Mouse (Mus musculus): ENCODE data around the gene Klk6.

Gene Klk6

DNA sequence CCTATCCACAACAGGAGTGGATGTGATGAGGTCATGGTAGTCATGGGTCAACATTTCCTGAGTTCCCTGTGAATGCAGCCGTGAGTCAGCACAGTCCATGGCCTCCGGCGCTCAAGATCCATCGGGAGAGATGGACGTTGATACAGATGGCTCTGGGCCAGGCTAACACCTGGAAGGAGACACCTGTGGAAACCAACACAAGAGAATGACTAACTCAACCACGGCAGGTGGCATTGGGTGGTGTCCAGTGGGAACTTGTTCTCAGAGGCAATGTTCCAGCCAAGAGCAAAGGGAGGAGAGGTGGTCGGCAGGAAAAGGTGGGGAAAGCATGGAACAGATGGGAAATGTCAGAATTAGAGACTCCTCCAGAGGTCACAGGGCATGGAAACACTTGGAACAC, 2.7 kb upstream of the Klk6 start:
- no peak for DNase-seq (ENCODE audit: low read depth)

DNA sequence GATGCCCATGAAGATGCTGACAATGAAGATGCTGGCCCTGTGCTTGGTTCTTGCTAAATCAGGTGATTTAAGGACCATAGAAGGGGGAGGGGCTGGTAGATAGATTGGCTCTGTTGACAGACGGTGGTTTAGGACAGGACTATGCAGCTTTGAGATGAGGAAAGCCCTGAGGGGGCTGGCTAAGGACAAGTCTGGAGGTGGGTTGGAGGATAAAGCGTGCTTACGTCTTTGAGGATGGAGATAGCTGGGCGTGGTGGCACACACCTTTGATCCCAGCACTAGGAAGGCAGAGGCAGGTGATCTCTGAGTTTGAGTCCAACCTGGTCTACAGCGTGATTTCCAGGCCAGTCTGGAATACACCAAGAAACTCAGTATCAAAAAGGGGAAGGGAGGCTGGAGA, 1.8 kb downstream of the Klk6 start:
- no peak for DNase-seq (ENCODE audit: low read depth)

DNA sequence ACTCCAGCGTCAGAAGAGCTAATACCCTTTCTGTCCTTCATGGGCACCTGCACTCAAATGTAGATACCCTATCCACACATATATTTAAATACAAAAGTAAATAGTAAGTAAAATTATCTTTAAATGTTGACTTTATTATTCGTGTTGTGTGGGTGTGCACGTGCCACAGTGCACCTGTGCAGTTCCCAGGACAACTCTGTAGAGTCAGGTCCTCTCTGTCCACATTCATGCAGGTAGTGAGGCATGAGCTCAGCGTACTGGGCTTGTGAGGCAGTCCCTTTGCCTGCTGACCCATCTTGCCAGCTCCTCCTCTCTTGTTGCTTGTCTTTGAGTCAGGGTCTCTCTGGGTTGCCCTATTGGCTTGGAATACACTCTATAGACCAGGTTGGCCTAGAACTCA, 3.4 kb downstream of the Klk6 start:
- no peak for DNase-seq (ENCODE audit: low read depth)

DNA sequence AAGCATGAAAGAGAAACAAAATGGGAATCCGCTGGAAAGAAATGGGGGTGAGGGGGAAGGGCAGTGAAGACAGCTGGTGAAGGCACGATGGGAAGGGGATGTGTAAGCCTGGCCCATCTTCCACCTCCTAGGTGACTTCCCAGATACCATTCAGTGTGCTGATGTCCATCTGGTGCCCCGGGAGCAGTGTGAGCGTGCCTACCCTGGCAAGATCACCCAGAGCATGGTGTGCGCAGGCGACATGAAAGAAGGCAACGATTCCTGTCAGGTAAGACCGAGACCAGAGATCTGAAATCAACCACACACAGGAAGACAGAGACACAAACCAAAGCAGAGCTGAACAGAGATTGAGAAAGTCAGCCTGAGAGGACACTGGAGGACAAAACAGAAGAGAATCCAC, 4.7 kb downstream of the Klk6 start:
- DNase-seq (ENCODE audit: low read depth): no peak

DNA sequence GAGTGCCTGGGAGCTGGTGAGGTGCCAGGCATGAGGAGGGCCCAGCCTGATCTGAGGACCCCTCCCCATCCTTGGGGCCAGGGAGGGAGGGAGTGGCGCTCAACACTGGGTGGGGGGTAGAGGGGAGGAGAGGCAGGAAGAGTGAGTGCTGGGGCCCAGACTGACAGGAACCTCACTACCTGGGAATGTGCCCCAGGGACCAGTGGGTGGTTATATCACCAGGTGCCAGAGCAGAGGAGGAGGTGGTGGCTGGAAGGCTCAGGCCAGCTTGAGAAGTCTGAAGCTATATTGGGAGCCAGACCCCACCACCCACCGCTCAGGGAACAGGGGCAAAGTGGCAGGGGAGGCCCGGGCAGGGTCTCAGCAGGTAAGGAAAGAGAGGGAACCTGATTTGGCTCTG, 17.4 kb downstream of the Klk6 start, which contains the start of gene Klk5:
Gene Klk5 (plus strand): TSS at position 271 of the 400 bp plus-strand sequence.
- DNase-seq (ENCODE audit: low read depth): no peak

DNA sequence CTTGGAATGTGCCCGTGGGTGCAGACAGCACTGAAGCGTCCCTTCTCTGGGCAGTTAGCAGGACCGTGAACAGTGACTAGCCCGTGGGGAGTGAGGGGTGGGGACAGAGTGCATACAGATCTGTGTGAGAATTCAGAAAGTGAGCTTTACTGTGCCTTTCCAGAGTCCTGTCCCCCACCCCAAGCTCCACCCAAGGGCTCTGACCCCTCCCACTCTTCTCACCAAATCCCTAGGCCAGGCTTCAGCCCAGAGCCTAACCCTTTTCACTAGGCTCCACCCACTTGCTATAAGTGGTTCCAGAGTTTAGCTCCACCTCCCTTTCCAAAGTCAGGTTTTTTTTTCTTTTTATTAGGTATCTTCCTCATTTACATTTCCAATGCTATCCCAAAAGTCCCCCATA, 19.5 kb downstream of the Klk6 start:
- DNase-seq (ENCODE audit: low read depth): no peak

DNA sequence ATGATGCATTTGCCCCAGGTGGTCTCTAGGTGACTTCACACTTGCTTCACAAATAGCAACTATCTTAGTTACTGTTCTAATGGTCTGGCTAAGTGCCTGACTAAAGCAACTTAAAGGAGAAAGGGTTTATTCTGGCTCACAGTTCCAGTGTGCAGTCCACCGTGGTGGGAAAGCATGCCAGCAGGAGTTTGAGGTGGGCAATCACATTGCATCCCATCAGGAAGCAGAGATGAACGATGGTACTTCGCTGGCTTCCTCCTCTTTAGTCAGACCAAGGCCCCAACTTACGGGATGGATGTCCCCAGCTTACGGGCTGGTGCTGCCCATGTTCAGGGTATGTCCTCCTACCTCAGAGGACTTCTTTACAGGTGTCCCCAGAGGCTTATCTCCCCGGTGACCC, 27.3 kb downstream of the Klk6 start:
- DNase-seq (ENCODE audit: low read depth): no peak

DNA sequence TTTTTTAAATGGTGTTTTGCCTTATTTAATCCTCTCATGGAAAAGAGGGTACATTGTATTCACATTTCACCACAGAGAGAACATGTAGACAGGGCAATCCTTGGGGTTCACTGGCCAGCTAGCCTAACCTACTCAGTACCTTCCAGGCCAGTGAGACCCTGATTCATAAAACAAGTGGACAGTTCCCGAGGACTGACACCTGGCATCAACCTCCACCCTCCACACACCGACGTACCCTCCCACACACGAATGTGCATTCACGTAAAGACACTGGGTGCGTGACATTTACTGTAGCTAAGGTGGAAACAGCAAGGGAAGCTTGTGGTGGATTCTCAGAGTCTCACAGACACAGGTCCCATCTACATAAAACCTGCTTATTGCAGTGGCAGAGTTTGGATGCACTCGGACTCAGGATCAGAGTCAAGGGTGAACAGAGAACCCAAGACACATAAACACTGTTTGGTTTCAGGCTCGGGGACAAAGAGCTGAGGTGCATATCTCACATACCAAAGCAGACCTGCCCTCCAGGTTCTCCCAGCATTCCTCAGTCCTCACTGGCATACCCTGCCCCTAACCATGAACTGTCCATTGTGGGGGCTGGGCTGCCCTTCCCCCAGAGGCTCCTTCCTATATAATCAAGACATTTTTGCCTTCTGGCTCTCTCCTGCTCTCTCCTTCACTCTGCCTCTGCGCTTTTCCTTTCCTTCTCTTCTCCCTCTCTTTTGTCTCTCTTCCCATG, 30.5 kb downstream of the Klk6 start:
- no peak for DNase-seq (ENCODE audit: low read depth)

DNA sequence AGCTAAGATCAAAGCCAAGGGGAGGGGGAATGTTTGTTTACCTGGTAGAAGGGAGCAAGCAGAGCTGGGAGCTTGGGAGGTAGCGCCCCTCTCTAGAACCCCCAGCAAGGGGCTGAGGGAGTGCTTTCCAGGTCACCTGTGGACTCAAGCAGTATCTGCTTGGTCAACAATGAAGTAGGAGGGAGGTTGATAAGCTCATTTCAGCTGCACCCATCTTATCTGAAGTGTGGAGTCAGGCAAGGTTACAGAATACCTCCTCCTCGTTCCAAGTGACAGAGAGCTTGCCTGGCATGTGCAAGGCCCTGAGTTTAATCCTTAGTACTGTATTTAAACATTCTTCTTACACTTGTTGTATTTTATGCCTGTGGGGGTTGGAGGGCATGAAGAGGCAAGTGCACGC, 31.4 kb downstream of the Klk6 start:
- DNase-seq (ENCODE audit: low read depth): no peak

DNA sequence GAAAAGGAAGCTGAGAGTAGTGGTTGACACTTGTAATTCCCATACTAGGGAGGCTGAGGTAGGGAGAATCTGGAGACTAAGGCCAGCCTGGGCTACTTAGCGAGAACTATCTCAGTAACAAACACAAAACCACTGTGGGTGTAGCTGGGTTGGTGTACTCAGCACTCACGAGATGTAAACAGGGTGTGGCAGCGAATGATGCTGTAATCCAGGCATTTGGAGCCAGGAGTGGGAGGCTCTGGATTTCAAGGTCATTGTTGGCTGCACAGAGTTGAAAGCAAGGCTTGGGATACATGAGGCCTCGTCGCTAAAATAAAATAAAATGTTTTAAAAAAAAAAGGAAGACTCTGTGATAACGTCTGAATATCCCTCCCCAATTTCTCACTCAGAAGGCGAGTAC, 32.0 kb downstream of the Klk6 start:
- DNase-seq (ENCODE audit: low read depth): no peak

DNA sequence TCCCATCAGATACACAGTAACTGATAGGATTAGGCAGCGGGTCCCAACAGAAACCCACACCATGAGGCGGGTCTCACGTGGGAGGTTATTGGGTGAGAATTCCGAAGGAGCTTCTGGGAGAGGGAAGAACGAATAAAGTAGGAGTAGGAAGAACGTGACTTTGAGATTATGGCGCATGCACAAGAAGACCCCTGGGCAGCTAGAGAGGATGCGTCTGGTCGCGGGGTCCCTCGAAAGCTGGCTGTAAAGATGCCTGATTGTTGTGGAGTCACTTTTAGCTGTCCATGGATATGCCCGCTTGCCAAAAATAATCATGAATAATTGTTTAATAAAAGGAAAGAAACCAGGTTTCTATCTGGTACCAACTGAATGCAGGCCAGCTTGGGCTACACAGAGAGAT, 33.2 kb downstream of the Klk6 start:
- no peak for DNase-seq (ENCODE audit: low read depth)

DNA sequence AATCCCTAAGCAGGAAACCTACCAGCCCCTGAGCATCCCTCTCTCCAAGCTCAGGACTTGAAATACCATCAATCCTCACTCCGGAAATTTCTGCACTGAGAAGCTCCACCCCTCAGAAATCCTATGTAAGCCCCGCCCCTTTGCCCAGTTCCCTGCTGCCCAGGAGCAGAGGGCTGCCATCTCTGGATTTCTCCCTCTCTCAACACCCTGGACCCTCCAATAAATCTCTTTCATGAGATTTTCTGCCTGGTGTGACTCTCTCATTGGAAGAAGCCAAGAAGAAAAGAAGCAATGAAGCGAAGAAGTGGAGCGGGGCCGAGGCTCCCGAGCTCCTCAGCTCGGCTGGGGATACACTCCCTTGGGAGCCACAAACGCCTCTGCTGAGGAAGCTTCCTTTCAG, 36.1 kb downstream of the Klk6 start:
- no peak for DNase-seq (ENCODE audit: low read depth)

DNA sequence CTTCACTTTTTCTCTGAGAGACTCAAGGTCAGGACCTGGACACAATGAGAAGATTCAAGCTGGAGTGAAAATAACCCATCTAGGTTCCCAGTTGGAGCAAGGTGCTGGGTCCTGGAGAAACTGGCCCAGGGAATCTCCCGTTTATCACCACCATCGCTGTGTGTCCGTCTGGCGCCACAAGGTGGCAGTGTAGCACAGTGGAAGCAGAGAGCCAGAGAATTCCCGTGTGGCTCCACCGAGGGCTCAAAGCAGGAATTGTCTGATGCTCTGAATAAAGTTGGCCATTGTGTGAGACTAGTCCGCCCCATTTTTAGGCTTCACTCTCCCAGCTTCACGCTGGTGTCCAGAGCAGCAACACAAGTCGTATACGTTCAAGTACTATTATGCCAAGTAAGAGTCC, 48.9 kb downstream of the Klk6 start:
- peak; percentile 31 for DNase-seq (ENCODE audit: low read depth)

DNA sequence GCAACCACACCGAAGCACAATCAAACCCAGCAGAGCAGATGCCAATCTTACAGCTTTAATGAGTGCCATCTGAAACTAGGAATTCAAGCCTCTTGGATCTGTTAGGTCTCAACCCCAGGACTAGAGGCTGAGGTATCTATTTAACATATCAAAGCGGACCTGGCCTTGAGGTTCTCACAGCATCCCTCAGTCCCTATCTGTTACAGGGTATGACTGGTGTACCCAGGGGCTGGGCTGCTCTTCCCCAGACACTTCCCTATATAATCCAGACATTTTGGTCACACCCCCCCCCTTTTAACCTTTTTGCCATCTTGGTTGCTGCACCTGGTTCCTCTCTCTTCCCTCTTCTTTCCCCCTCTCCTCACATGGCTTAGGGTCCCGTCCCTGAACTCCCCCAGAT, 49.4 kb downstream of the Klk6 start:
- DNase-seq (ENCODE audit: low read depth): no peak

DNA sequence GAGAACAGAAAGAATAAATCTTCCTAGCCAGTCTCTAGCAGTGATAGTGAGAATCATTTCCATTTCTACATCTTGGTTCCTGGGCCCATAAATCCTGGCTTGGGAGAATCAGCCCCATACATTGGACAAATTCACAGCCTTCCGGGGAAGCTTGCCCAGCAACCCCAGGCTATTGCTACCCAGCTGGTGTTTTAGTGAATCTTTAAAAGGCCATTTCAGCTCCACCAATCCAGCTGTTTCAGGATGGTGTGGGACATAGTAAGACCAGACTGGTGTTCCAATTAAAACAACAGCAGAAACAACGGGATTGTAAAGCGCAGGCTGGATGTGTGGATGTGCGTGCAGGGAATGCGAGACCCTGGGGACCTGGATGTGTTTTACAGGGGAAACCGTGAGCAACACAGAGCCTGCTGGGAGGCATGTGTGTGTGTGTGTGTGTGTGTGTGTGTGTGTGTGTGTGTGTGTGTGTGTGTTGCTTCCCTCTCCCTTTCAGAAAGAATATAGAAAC, 50.6 kb downstream of the Klk6 start:
- DNase-seq (ENCODE audit: low read depth): no peak

DNA sequence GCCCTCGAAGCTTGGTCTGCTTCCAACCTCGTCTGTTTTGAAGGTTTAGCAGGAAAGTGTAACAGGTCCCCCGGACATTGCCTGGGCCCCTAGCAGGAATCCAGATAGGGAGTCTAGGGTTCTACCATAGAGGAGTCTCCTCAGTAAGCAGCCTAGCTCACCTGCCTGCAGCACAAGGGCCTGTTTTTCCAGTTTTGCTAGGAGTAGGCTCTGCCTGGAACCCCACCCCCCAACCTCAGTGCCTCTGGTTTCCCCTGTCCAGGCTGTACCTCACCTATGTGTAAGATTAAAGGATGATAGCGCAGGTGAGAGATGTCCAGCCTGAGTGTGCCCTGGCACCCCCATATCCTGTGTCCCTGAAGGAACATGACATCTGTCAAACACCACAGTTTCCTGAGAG, 52.1 kb downstream of the Klk6 start:
- DNase-seq (ENCODE audit: low read depth): no peak

DNA sequence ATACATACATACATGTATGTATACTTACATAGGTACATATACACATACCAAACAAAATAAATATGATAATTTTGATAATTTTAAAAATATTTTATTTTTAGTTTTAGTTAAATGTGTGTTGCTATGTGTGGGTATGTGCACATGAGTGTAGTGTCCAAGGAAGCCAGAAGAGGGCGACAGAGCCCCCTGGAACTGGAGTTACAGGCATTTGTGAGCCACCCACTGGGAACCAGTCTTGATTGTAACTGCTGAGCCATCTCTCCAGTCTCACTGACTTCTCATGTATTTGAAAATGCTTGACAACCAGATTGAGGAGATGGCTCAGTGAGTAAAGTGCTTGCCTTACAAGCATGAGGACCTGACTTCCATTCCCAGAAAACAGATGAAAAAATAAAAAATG, 54.0 kb downstream of the Klk6 start:
- no peak for DNase-seq (ENCODE audit: low read depth)

DNA sequence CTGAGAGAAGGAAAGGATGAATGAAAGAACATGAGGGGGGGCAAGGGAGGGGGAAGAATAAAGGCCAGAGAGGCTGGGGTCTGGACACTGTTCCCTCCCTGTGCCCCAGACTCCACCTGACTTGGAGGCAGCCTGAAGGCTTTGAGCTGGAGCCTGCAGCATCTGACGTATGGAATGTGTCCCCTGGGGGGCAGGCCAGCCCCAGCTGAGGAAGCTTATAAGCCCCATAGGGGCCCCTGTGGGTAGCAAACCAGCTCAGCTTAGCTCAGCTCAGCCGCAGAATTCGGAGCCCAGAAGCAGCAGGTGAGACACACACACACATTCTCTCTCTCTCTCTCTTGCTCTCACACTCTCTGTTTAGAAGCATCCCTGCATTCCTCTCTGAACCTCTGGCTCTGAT, 56.6 kb downstream of the Klk6 start, which contains the start of gene Klk4:
Gene Klk4 (plus strand): TSS at position 249 of the 400 bp plus-strand sequence.
- DNase-seq (ENCODE audit: low read depth): no peak
